Mouse (Mus musculus) embryonic facial prominence, embryonic 12.5 days (tissue): ENCODE measurements at regions not wholly inside any gene's neighbourhood (a gene's known extent, or its start where the extent isn't known, plus 50 kb on each side); places are given as distances from the start of the nearest gene placed in this dataset.

Source experiments
- ATAC-seq: fragments of 200-750 bp; cut with Nextera tagmentation; 2 replicates; pipeline ENCODE4 v1.8.0; 2017; ENCODE audit not compliant: insufficient number of reproducible peaks, insufficient read depth, low FRiP score, low TSS enrichment
- H3K27ac ChIP-seq: fragments of 300-500 bp; sonication (generic); 2 replicates; pipeline ENCODE4 v1.5.1; 2016; ENCODE audit warnings: mild to moderate bottlenecking
- H3K27me3 ChIP-seq: fragments of 300-500 bp; sonication (generic); 2 replicates; pipeline ENCODE4 v1.6.1; 2016; ENCODE audit warnings: mild to moderate bottlenecking, moderate library complexity
- H3K36me3 ChIP-seq: fragments of 300-500 bp; sonication (generic); 2 replicates; pipeline ENCODE4 v1.6.1; 2016; ENCODE audit warnings: mild to moderate bottlenecking
- H3K4me1 ChIP-seq: fragments of 300-500 bp; sonication (generic); 2 replicates; pipeline ENCODE4 v1.6.1; 2016
- H3K4me2 ChIP-seq: fragments of 300-500 bp; sonication (generic); replicated peaks from 2 replicates; pipeline ENCODE4 v1.6.1; 2016; ENCODE audit warnings: mild to moderate bottlenecking, moderate library complexity
- H3K4me3 ChIP-seq: fragments of 300-500 bp; sonication (generic); 2 replicates; pipeline ENCODE4 v1.5.1; 2016; ENCODE audit warnings: mild to moderate bottlenecking
- H3K9ac ChIP-seq: fragments of 300-500 bp; sonication (generic); 2 replicates; pipeline ENCODE4 v1.6.1; 2016; ENCODE audit warnings: mild to moderate bottlenecking, moderate library complexity
- H3K9me3 ChIP-seq: fragments of 300-500 bp; sonication (generic); 2 replicates; pipeline ENCODE4 v1.6.1; 2016; ENCODE audit warnings: mild to moderate bottlenecking, moderate library complexity
- WGBS: fragments of 180-500 bp; shearing (Covaris S2); methylation state at CpG from one replicate; pipeline ENCODE4 v1.1.7; 2016; 5-methylcytosine and 5-hydroxymethylcytosine counted together

- Histone ChIP-seq H3K4me2 (no peak overlapping the region), H3K4me3 (no peak overlapping the region), H3K9ac (no peak overlapping the region), H3K4me1 (no peaks in the 10 kb centered on the region), H3K27me3 (no peaks in the 10 kb centered on the region), H3K27ac (no peak overlapping the region), H3K36me3 (no peaks in the 10 kb centered on the region), H3K9me3 (no peaks in the 10 kb centered on the region)
- 56% methylated on average over 4 of the region's 4 CpGs for WGBS
- no peak for ATAC-seq
Observed at GRCm38 (mm10) chr10:98372561-98372960, 541.6 kb upstream of the Atp2b1 start.

- H3K4me3 ChIP-seq = no peak overlapping the region
- H3K27ac ChIP-seq = no peak overlapping the region
- WGBS = 70% methylated on average over 3 of the region's 3 CpGs
- no peaks in the 10 kb centered on the region for H3K4me1 ChIP-seq
- no peaks in the 10 kb centered on the region for H3K27me3 ChIP-seq
- H3K4me2 ChIP-seq = no peak overlapping the region
- H3K9me3 ChIP-seq = no peaks in the 10 kb centered on the region
- H3K9ac ChIP-seq = no peak overlapping the region
- no peak for ATAC-seq
- no peaks in the 10 kb centered on the region for H3K36me3 ChIP-seq
Observed at GRCm38 (mm10) chr10:98373314-98373713, 540.9 kb upstream of the Atp2b1 start.

- no peaks in the 10 kb centered on the region for H3K4me1 ChIP-seq
Observed at GRCm38 (mm10) chr10:98374684-98375083, 539.5 kb upstream of the Atp2b1 start.

GRCm38 (mm10) chr10:98388543-98388942, 525.7 kb upstream of the Atp2b1 start:
- no peak for ATAC-seq
- Histone ChIP-seq H3K4me3 (no peak overlapping the region), H3K4me2 (no peak overlapping the region), H3K27ac (no peak overlapping the region), H3K9ac (no peak overlapping the region), H3K36me3 (no peaks in the 10 kb centered on the region), H3K4me1 (no peaks in the 10 kb centered on the region), H3K27me3 (no peaks in the 10 kb centered on the region), H3K9me3 (no peaks in the 10 kb centered on the region)

More at GRCm38 (mm10) chr10:98374684-98375083, 539.5 kb upstream of the Atp2b1 start:
- Histone ChIP-seq H3K4me3 (no peak overlapping the region), H3K27ac (no peak overlapping the region), H3K4me2 (no peak overlapping the region), H3K9me3 (no peaks in the 10 kb centered on the region), H3K36me3 (no peaks in the 10 kb centered on the region), H3K27me3 (no peaks in the 10 kb centered on the region), H3K9ac (no peak overlapping the region)
- no peak for ATAC-seq

- no peak overlapping the region for H3K9ac ChIP-seq
- no peaks in the 10 kb centered on the region for H3K27me3 ChIP-seq
- H3K4me2 ChIP-seq = no peak overlapping the region
- no peak for ATAC-seq
- H3K27ac ChIP-seq = no peak overlapping the region
- no peak overlapping the region for H3K4me3 ChIP-seq
- no peaks in the 10 kb centered on the region for H3K9me3 ChIP-seq
- no peaks in the 10 kb centered on the region for H3K36me3 ChIP-seq
- H3K4me1 ChIP-seq = no peaks in the 10 kb centered on the region
- WGBS = 18% methylated on average over 1 of the region's 1 CpGs
Observed at GRCm38 (mm10) chr10:98399864-98400263, 514.3 kb upstream of the Atp2b1 start.

- Histone ChIP-seq H3K36me3 (no peaks in the 10 kb centered on the region), H3K9ac (no peak overlapping the region), H3K27ac (no peak overlapping the region), H3K9me3 (no peaks in the 10 kb centered on the region), H3K4me3 (no peak overlapping the region), H3K27me3 (no peaks in the 10 kb centered on the region), H3K4me1 (no peaks in the 10 kb centered on the region), H3K4me2 (no peak overlapping the region)
- ATAC-seq = no peak
- 72% methylated on average over 16 of the region's 17 CpGs for WGBS
Observed at GRCm38 (mm10) chr10:98417807-98418743, 496.1 kb upstream of the Atp2b1 start.

GRCm38 (mm10) chr10:98424450-98424849, 489.8 kb upstream of the Atp2b1 start:
- no peaks in the 10 kb centered on the region for H3K4me1 ChIP-seq
- H3K27me3 ChIP-seq = no peaks in the 10 kb centered on the region
- H3K36me3 ChIP-seq = no peaks in the 10 kb centered on the region
- no peak overlapping the region for H3K4me3 ChIP-seq
- H3K9ac ChIP-seq = no peak overlapping the region
- H3K9me3 ChIP-seq = no peaks in the 10 kb centered on the region
- no peak for ATAC-seq
- H3K4me2 ChIP-seq = no peak overlapping the region
- WGBS = 100% methylated on average over 1 of the region's 1 CpGs
- H3K27ac ChIP-seq = no peak overlapping the region

- Histone ChIP-seq H3K4me2 (no peak overlapping the region), H3K36me3 (no peaks in the 10 kb centered on the region), H3K9me3 (no peaks in the 10 kb centered on the region), H3K27me3 (no peaks in the 10 kb centered on the region), H3K4me1 (no peaks in the 10 kb centered on the region), H3K4me3 (no peak overlapping the region), H3K27ac (no peak overlapping the region), H3K9ac (no peak overlapping the region)
- ATAC-seq = no peak; the same call in 1 of the 2 replicates
- WGBS = 92% methylated on average over 3 of the region's 3 CpGs
Observed at GRCm38 (mm10) chr10:98434974-98435373, 479.2 kb upstream of the Atp2b1 start.

GRCm38 (mm10) chr10:98461538-98461937, 452.7 kb upstream of the Atp2b1 start:
- no peaks in the 10 kb centered on the region for H3K4me1 ChIP-seq
- H3K9ac ChIP-seq = no peak overlapping the region
- no peak overlapping the region for H3K4me2 ChIP-seq
- ATAC-seq = no peak
- H3K9me3 ChIP-seq = no peaks in the 10 kb centered on the region
- H3K27me3 ChIP-seq = no peaks in the 10 kb centered on the region
- no peak overlapping the region for H3K27ac ChIP-seq
- no peak overlapping the region for H3K4me3 ChIP-seq
- H3K36me3 ChIP-seq = no peaks in the 10 kb centered on the region
- 92% methylated on average over 2 of the region's 2 CpGs for WGBS

- ATAC-seq = no peak
- H3K27me3 ChIP-seq = no peaks in the 10 kb centered on the region
- WGBS = 89% methylated on average over 3 of the region's 3 CpGs
- no peaks in the 10 kb centered on the region for H3K4me1 ChIP-seq
- no peak overlapping the region for H3K4me3 ChIP-seq
- no peak overlapping the region for H3K9ac ChIP-seq
- no peaks in the 10 kb centered on the region for H3K36me3 ChIP-seq
- H3K4me2 ChIP-seq = no peak overlapping the region
- H3K9me3 ChIP-seq = no peaks in the 10 kb centered on the region
- no peak overlapping the region for H3K27ac ChIP-seq
Observed at GRCm38 (mm10) chr10:98474581-98474980, 439.6 kb upstream of the Atp2b1 start.

GRCm38 (mm10) chr10:98485751-98486681, 428.2 kb upstream of the Atp2b1 start:
- Histone ChIP-seq H3K4me1 (no peaks in the 10 kb centered on the region), H3K36me3 (no peaks in the 10 kb centered on the region), H3K27me3 (no peaks in the 10 kb centered on the region), H3K4me3 (no peak overlapping the region), H3K27ac (no peak overlapping the region), H3K9me3 (no peaks in the 10 kb centered on the region), H3K4me2 (0 out of 2 replicates have a peak overlapping the region, but pooled peaks have one; percentile 9), H3K9ac (no peak overlapping the region)
- ATAC-seq = no peak
- WGBS = 60% methylated on average over 20 of the region's 20 CpGs

- no peaks in the 10 kb centered on the region for H3K27me3 ChIP-seq
- ATAC-seq = no peak
- H3K4me2 ChIP-seq = no peak overlapping the region
- 10% methylated on average over 8 of the region's 8 CpGs for WGBS
- no peak overlapping the region for H3K4me3 ChIP-seq
- no peak overlapping the region for H3K9ac ChIP-seq
- no peaks in the 10 kb centered on the region for H3K4me1 ChIP-seq
- H3K27ac ChIP-seq = no peak overlapping the region
- no peaks in the 10 kb centered on the region for H3K36me3 ChIP-seq
- H3K9me3 ChIP-seq = no peaks in the 10 kb centered on the region
Observed at GRCm38 (mm10) chr10:98494354-98494753, 419.9 kb upstream of the Atp2b1 start.
